Mouse (Mus musculus): ENCODE results near the gene Ptp4a2. TPM values are rescaled to one million over a fixed set of nuclear protein-coding genes. Genes with fewer than 3 reads are reported as not detected.
"Not testable (repeated sequence)": the region's sequence is repeated elsewhere in the genome, so short reads cannot be mapped to it uniquely, and the experiment has no call there.

The Ptp4a2 gene
- total RNA-seq, 2 experiments from 2014 or later, result 282 to 309 TPM

- no peak for DNase-seq (ENCODE audit: low spot score in 2 of 2)
These were observed 68.3 kb downstream of the Ptp4a2 start for GRCm38 (mm10) chr4:129879206-129879780.

- DNase-seq (ENCODE audit: low spot score in 2 of 2), result no peak
These were observed 69.6 kb downstream of the Ptp4a2 start for GRCm38 (mm10) chr4:129880615-129881014.

- no peak for DNase-seq (ENCODE audit: low spot score in 2 of 2)
These were observed 70.6 kb downstream of the Ptp4a2 start for GRCm38 (mm10) chr4:129881661-129882060.

- no peak for DNase-seq (ENCODE audit: low spot score in 2 of 2)
These were observed 71.7 kb downstream of the Ptp4a2 start for GRCm38 (mm10) chr4:129882555-129883293.

- DNase-seq (ENCODE audit: low spot score in 2 of 2), result no peak
These were observed 73.3 kb downstream of the Ptp4a2 start for GRCm38 (mm10) chr4:129884041-129884930.

- no peak for DNase-seq (ENCODE audit: low spot score in 2 of 2)
These were observed 78.6 kb downstream of the Ptp4a2 start for GRCm38 (mm10) chr4:129889661-129890060.

GRCm38 (mm10) chr4:129890094-129890493, 79.1 kb downstream of the Ptp4a2 start:
- DNase-seq (ENCODE audit: low spot score in 2 of 2), result no peak

GRCm38 (mm10) chr4:129894861-129895260, 83.8 kb downstream of the Ptp4a2 start:
- no peak for DNase-seq (ENCODE audit: low spot score in 2 of 2)

- DNase-seq (ENCODE audit: low spot score in 2 of 2), result not testable (repeated sequence)
These were observed 87.8 kb downstream of the Ptp4a2 start for GRCm38 (mm10) chr4:129898815-129899214.

Small RNAs within 50 kb of the gene (microRNA-seq; reads per million reads assigned to microRNA genes)
- gene Gm28017, result not detected

Other genes with a start within 250 kb of the Ptp4a2 start
- gene Lck, start 237.6 kb upstream of the Ptp4a2 start, total RNA-seq (2021), result 1 to 10 TPM; 8.7 to 9.7 TPM
- 10 to 100 TPM; 30.9 to 33.5 TPM for gene Fam167b, start 232.7 kb upstream of the Ptp4a2 start, total RNA-seq (2021)
- gene Eif3i, start 210.6 kb upstream of the Ptp4a2 start, total RNA-seq (2021), result 100 to 1,000 TPM; 187 to 188 TPM
- 100 to 1,000 TPM; 111 to 114 TPM for gene Tmem234, start 210.6 kb upstream of the Ptp4a2 start, total RNA-seq (2021)
- 1 to 10 TPM; 2.9 to 3.3 TPM for gene Dcdc2b, start 197.0 kb upstream of the Ptp4a2 start, total RNA-seq (2021)
- gene Iqcc, start 192.1 kb upstream of the Ptp4a2 start, total RNA-seq (2021), result 10 to 100 TPM; 26.6 to 31.2 TPM
- 10 to 100 TPM; 61.5 to 62.6 TPM for gene Ccdc28b, start 187.3 kb upstream of the Ptp4a2 start, total RNA-seq (2021)
- 10 to 100 TPM; 73.6 to 79.8 TPM for gene Txlna, start 170.2 kb upstream of the Ptp4a2 start, total RNA-seq (2021)
- gene Kpna6, start 138.5 kb upstream of the Ptp4a2 start, total RNA-seq (2021), result 10 to 100 TPM; 79.1 TPM
- gene Tmem39b, start 114.4 kb upstream of the Ptp4a2 start, total RNA-seq (2021), result 10 to 100 TPM; 15.9 to 19.4 TPM
- gene Khdrbs1, start 68.9 kb upstream of the Ptp4a2 start, total RNA-seq (2021), result 100 to 1,000 TPM; 122 to 138 TPM
- under 1 TPM; 0.62 to 0.64 TPM for gene Spocd1, start 118.0 kb downstream of the Ptp4a2 start, total RNA-seq (2021)
- 10 to 100 TPM; 41.2 to 43.1 TPM for gene Adgrb2, start 173.7 kb downstream of the Ptp4a2 start, total RNA-seq (2021)
- 10 to 100 TPM; 62.1 to 69.1 TPM for gene Col16a1, start 236.6 kb downstream of the Ptp4a2 start, total RNA-seq (2021)